Mouse (Mus musculus) heart, embryonic 13.5 days (tissue): ENCODE results near the gene Gm17949. TPM values are rescaled to one million over a fixed set of nuclear protein-coding genes. Genes with fewer than 3 reads are reported as not detected.
A peak's percentile ranks its signal among the peaks of the same experiment; 100 is the strongest.

Experiments
- ATAC-seq: fragments of 200-750 bp; cut with Nextera tagmentation; 2 replicates; pipeline ENCODE4 v1.8.0; 2017; ENCODE audit warnings: moderate TSS enrichment; ENCODE audit not compliant: insufficient number of reproducible peaks, low FRiP score, low TSS enrichment; ENCODE audit errors: extremely low read depth
- H3K27ac ChIP-seq: fragments of 300-500 bp; sonication (generic); replicated peaks from 2 replicates; pipeline ENCODE4 v1.5.1; 2015; ENCODE audit warnings: moderate library complexity, mild to moderate bottlenecking, inconsistent platforms
- H3K27me3 ChIP-seq: fragments of 300-500 bp; sonication (generic); replicated peaks from 2 replicates; pipeline ENCODE4 v1.6.1; 2015; ENCODE audit warnings: mild to moderate bottlenecking, inconsistent platforms
- H3K36me3 ChIP-seq: fragments of 300-500 bp; sonication (generic); 2 replicates; pipeline ENCODE4 v1.6.1; 2015; ENCODE audit warnings: mild to moderate bottlenecking, inconsistent platforms
- H3K4me1 ChIP-seq: fragments of 300-500 bp; sonication (generic); 2 replicates; pipeline ENCODE4 v1.6.1; 2015; ENCODE audit warnings: inconsistent platforms
- H3K4me2 ChIP-seq: fragments of 300-500 bp; sonication (generic); 2 replicates; pipeline ENCODE4 v1.6.1; 2015; ENCODE audit warnings: inconsistent platforms, mild to moderate bottlenecking, moderate library complexity
- H3K4me3 ChIP-seq: fragments of 300-500 bp; sonication (generic); 2 replicates; pipeline ENCODE4 v1.5.1; 2015; ENCODE audit warnings: moderate library complexity, mild to moderate bottlenecking, inconsistent platforms
- H3K9ac ChIP-seq: fragments of 300-500 bp; sonication (generic); 2 replicates; pipeline ENCODE4 v1.6.1; 2015; ENCODE audit warnings: inconsistent platforms, mild to moderate bottlenecking, moderate library complexity
- H3K9me3 ChIP-seq: fragments of 300-500 bp; sonication (generic); 2 replicates; pipeline ENCODE4 v1.6.1; 2016; ENCODE audit warnings: inconsistent platforms
- WGBS: fragments of 180-500 bp; shearing (Covaris S2); methylation state at CpG from one replicate; pipeline ENCODE4 v1.1.7; 2015; ENCODE audit warnings: mixed read lengths; 5-methylcytosine and 5-hydroxymethylcytosine counted together
- polyA plus RNA-seq: library from polyadenylated mRNA; unstranded; fragments of >200 nt; fragmentation: Nextera tagmentation; extraction: Ambion mirVana; gene quantifications from 2 replicates; pipeline ENCODE4 v1.2.1, GENCODE M21; 2015

The Gm17949 gene
- polyA plus RNA-seq: 0.37 and 0.48 TPM in 2 replicates

- Histone ChIP-seq H3K27ac (peak within 1 kb of the TSS; percentile 85), H3K4me2 (peak within 1 kb of the TSS; percentile 75), H3K27me3 (no peaks in the 10 kb centered on the region), H3K4me3 (peak within 1 kb of the TSS; percentile 74), H3K9ac (peak within 1 kb of the TSS; percentile 83), H3K36me3 (peaks cover 31% of the 10 kb centered on the region), H3K4me1 (peaks cover 20% of the 10 kb centered on the region), H3K9me3 (no peaks in the 10 kb centered on the region)
- peak; percentile 88 for ATAC-seq
- WGBS: under 1% methylated on average over 51 of the region's 51 CpGs
Measured at GRCm38 (mm10) chr17:57011236-57012141, at the start of gene Gm17949, which contains the start of gene Gtf2f1. Gene Gm17949, plus strand, starts transcription at chr17:57011469. Gene Gtf2f1, minus strand, starts transcription at chr17:57011288.

DNA sequence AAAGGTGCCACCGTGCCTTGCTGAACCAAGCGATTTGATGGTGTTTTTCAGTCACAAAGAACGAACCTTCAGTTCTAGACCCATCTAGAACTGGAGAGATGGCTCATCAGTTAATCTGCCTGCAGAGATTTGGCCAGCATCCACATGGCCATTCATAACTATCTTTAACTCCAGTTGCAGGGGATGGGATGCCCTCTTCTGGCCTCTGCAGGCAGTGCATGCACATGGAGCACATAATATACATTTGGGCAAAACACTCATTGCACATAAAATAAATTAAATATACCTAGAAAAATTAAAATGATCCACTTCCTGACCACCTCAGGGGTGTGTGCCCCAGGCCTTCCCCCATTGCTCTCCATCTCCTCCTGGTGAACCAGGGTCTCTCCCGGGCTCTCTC lies 49.4 kb upstream of the Gm17949 start:
- H3K36me3 ChIP-seq: no peaks in the 10 kb centered on the region
- H3K4me1 ChIP-seq: peaks cover 4% of the 10 kb centered on the region; the same call in 1 of the 2 replicates
- ATAC-seq: no peak
- H3K4me3 ChIP-seq: no peak overlapping the region
- H3K9ac ChIP-seq: no peak overlapping the region
- 79% methylated on average over 4 of the region's 4 CpGs for WGBS
- no peak overlapping the region for H3K4me2 ChIP-seq
- peaks cover 8% of the 10 kb centered on the region; the same call in 1 of the 2 replicates for H3K27me3 ChIP-seq
- H3K9me3 ChIP-seq: no peaks in the 10 kb centered on the region
- H3K27ac ChIP-seq: no peak overlapping the region

GRCm38 (mm10) chr17:56962642-56963405 lies 48.4 kb upstream of the Gm17949 start:
- ATAC-seq: no peak
- Histone ChIP-seq H3K36me3 (no peaks in the 10 kb centered on the region), H3K27ac (no peak overlapping the region), H3K9ac (no peak overlapping the region), H3K9me3 (no peaks in the 10 kb centered on the region), H3K4me3 (no peak overlapping the region), H3K4me1 (peaks cover 4% of the 10 kb centered on the region; the same call in 1 of the 2 replicates), H3K4me2 (no peak overlapping the region), H3K27me3 (peaks cover 8% of the 10 kb centered on the region; the same call in 1 of the 2 replicates)
- WGBS: 67% methylated on average over 5 of the region's 5 CpGs

GRCm38 (mm10) chr17:56963646-56964045 lies 47.6 kb upstream of the Gm17949 start:
- ATAC-seq: no peak
- Histone ChIP-seq H3K27ac (no peak overlapping the region), H3K4me2 (no peak overlapping the region), H3K4me3 (no peak overlapping the region), H3K27me3 (peaks cover 8% of the 10 kb centered on the region; the same call in 1 of the 2 replicates), H3K9me3 (no peaks in the 10 kb centered on the region), H3K4me1 (no peaks in the 10 kb centered on the region), H3K36me3 (no peaks in the 10 kb centered on the region), H3K9ac (no peak overlapping the region)
- 71% methylated on average over 6 of the region's 6 CpGs for WGBS

DNA sequence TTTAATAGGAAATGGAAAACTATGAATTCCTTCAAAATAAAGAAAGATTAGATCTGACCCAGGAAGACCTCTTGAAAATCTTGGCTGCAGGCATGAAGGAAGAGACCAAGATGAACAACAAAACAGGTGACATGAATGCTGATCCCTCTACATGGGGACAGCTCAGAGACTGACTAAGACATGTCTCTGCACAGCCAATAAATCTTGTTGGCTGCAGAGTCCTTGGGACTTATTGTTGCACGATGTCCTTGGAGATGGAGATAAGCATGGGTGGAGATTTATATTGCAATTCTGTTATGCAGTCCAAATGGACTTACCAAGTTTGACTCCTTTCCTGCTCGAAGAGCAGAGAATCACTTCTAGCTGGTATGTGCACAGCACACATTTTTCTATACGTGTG lies 41.9 kb upstream of the Gm17949 start:
- Histone ChIP-seq H3K9ac (no peak overlapping the region), H3K4me2 (no peak overlapping the region), H3K27me3 (peaks cover 32% of the 10 kb centered on the region), H3K4me1 (no peaks in the 10 kb centered on the region), H3K4me3 (no peak overlapping the region), H3K9me3 (no peaks in the 10 kb centered on the region), H3K27ac (no peak overlapping the region), H3K36me3 (no peaks in the 10 kb centered on the region)
- no peak for ATAC-seq
- 58% methylated on average over 3 of the region's 3 CpGs for WGBS

- Histone ChIP-seq H3K4me3 (no peak overlapping the region), H3K4me2 (no peak overlapping the region), H3K27ac (no peak overlapping the region), H3K9me3 (no peaks in the 10 kb centered on the region), H3K27me3 (peaks cover 30% of the 10 kb centered on the region), H3K4me1 (no peaks in the 10 kb centered on the region), H3K9ac (no peak overlapping the region), H3K36me3 (no peaks in the 10 kb centered on the region)
- no peak for ATAC-seq
- WGBS: 55% methylated on average over 5 of the region's 5 CpGs
Measured at GRCm38 (mm10) chr17:56970081-56970480, 41.2 kb upstream of the Gm17949 start.

GRCm38 (mm10) chr17:56973956-56974707 lies 37.1 kb upstream of the Gm17949 start:
- WGBS: 59% methylated on average over 13 of the region's 14 CpGs

GRCm38 (mm10) chr17:56974708-56975240 lies 36.5 kb upstream of the Gm17949 start:
- H3K9me3 ChIP-seq: no peaks in the 10 kb centered on the region
- H3K36me3 ChIP-seq: no peaks in the 10 kb centered on the region
- 75% methylated on average over 5 of the region's 5 CpGs for WGBS
- no peaks in the 10 kb centered on the region for H3K4me1 ChIP-seq
- H3K9ac ChIP-seq: no peak overlapping the region
- H3K27ac ChIP-seq: no peak overlapping the region
- H3K4me2 ChIP-seq: no peak overlapping the region
- peaks cover 24% of the 10 kb centered on the region for H3K27me3 ChIP-seq
- no peak overlapping the region for H3K4me3 ChIP-seq
- ATAC-seq: no peak

More at GRCm38 (mm10) chr17:56973956-56974707, 37.1 kb upstream of the Gm17949 start:
- H3K27me3 ChIP-seq: peaks cover 28% of the 10 kb centered on the region
- H3K9ac ChIP-seq: no peak overlapping the region
- no peaks in the 10 kb centered on the region for H3K9me3 ChIP-seq
- ATAC-seq: no peak
- H3K27ac ChIP-seq: no peak overlapping the region
- H3K4me2 ChIP-seq: no peak overlapping the region
- no peaks in the 10 kb centered on the region for H3K36me3 ChIP-seq
- no peaks in the 10 kb centered on the region for H3K4me1 ChIP-seq
- no peak overlapping the region for H3K4me3 ChIP-seq

GRCm38 (mm10) chr17:56975391-56975790 lies 35.9 kb upstream of the Gm17949 start:
- H3K27ac ChIP-seq: no peak overlapping the region
- WGBS: 61% methylated on average over 3 of the region's 3 CpGs
- ATAC-seq: no peak

DNA sequence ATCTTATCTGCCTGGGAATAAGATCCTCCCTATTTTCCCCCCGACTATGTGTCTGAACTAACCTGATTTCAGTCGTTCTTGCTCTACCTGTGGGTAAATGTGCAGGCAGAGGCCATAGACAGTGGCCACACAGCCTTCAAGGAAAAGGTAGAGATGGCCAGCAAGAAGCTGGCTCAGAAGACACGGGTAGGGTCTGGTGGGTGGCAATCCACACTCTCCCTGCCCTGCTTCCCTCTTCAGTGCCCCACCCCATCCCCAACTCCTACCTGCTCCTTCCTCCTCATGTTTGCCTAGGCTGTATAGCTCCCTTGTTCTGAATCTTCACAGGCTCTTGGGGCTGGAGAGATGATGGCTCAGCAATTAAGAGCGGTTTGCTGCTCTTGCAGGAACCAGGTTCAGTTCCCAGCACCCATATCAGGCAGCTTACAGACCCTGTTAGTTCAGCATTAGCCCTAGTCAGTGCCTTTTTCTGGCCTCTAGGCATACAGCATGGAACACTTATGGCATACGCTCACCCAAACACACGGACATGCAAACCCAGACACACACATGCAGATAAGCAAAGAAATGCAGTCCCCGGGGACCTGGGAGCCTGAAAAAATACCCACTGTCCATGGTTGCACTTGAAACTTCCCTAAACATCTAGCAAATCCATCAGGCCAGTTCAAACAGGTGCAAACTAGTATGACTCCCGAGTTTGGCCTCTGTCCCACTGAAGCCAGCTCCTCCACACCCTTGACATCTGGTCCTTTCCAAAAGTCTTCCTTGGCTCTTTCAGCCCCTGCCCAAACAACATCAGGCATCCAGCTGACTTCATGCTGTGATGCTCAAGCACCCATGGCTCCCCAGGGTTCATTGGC lies 34.5 kb upstream of the Gm17949 start:
- ATAC-seq: no peak
- no peak overlapping the region for H3K9ac ChIP-seq
- H3K27ac ChIP-seq: no peak overlapping the region
- H3K27me3 ChIP-seq: 0 out of 2 replicates have a peak, but pooled peaks cover 7% of the 10 kb centered on the region
- no peaks in the 10 kb centered on the region for H3K9me3 ChIP-seq
- H3K4me1 ChIP-seq: no peaks in the 10 kb centered on the region
- H3K4me3 ChIP-seq: no peak overlapping the region
- 54% methylated on average over 8 of the region's 8 CpGs for WGBS
- H3K4me2 ChIP-seq: no peak overlapping the region
- no peaks in the 10 kb centered on the region for H3K36me3 ChIP-seq

More at GRCm38 (mm10) chr17:56975391-56975790, 35.9 kb upstream of the Gm17949 start:
- Histone ChIP-seq H3K4me1 (no peaks in the 10 kb centered on the region), H3K9me3 (no peaks in the 10 kb centered on the region), H3K4me3 (no peak overlapping the region), H3K9ac (no peak overlapping the region), H3K27me3 (peaks cover 18% of the 10 kb centered on the region), H3K36me3 (no peaks in the 10 kb centered on the region), H3K4me2 (no peak overlapping the region)
